Mouse (Mus musculus): ENCODE results near the gene Nelfb. TPM values are rescaled to one million over a fixed set of nuclear protein-coding genes. Genes with fewer than 3 reads are reported as not detected.

Gene Nelfb
- polyA plus RNA-seq, 1 experiment from 2014 or later, result 101 TPM

DNA sequence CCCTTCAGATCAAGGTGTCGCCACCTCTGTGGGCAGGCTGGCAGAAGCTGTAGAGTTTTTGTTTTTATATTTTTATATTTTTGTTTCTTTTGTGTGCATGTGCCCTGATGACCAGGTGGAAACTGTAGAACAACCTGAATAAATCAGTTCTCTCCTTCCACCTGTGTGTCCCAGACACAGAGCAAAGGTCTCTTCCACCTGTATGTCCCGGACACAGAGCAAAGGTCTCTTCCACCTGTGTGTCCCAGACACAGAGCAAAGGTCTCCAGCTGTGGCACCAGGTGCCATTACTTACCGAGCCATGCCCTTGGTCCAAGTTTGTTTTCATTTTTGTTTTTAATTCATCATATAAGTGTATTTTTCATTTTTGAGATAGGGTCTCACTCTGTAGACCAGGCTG, 55.1 kb downstream of the Nelfb start:
- no peaks in the 10 kb centered on the region for H3K9me3 ChIP-seq (ENCODE audit: control insufficient read depth, low read length)
- WGBS, result 87% methylated on average over 3 of the region's 3 CpGs
- ATAC-seq (ENCODE audit: low FRiP score, low TSS enrichment), result no peak

DNA sequence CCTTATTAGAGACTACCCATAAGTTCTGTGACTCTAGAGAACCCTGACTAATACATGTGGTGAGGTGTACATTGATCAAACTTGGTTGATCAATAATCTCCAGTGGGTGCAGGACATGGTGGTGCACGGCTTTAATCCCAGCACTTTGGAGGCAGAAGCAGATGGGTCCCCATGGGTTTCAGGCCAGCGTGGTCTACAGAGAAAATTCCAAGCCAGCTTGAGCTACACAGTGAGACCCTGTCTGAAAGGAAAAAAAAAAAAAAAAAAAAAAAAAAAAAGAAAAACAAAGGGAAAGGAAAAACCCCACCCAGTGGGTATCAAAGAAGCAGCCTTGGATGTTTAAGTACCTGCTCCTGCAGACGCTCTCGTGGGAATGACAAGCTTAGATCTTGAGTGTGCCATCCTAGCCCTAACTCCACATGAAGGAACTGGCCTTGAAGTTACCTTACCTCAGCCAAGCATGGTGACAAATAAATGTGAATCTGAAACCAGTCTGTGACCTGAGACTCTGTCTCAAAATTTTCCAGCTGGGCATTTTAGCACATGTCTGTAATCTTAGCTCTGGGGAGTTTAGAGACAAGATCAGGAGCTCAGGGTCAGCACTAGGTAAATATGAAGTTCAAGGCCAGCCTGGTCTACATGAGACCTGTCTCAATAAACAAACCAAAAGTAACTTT, 59.9 kb downstream of the Nelfb start:
- Histone ChIP-seq H3K9me3 (ENCODE audit: control insufficient read depth, low read length) (no peaks in the 10 kb centered on the region), H3K4me1 (ENCODE audit: control insufficient read depth, insufficient read depth, low read length) (no peaks in the 10 kb centered on the region), H3K27ac (ENCODE audit: low read depth, low read length) (no peak overlapping the region), H3K4me2 (replicated peaks; ENCODE audit: low read depth, low read length) (no peak overlapping the region), H3K9ac (ENCODE audit: low read depth, low read length) (no peak overlapping the region), H3K27me3 (ENCODE audit: control insufficient read depth, insufficient read depth, low read length) (no peaks in the 10 kb centered on the region), H3K36me3 (ENCODE audit: control insufficient read depth, insufficient read depth, low read length) (no peaks in the 10 kb centered on the region), H3K4me3 (ENCODE audit: low read length) (no peak overlapping the region)
- 61% methylated on average over 4 of the region's 4 CpGs for WGBS
- no peak for ATAC-seq (ENCODE audit: low FRiP score, low TSS enrichment)

More for the DNA sequence above, 55.1 kb downstream of the Nelfb start:
- no peak overlapping the region for H3K4me3 ChIP-seq (ENCODE audit: low read length)
- H3K4me1 ChIP-seq (ENCODE audit: control insufficient read depth, insufficient read depth, low read length), result no peaks in the 10 kb centered on the region
- no peak overlapping the region for H3K27ac ChIP-seq (ENCODE audit: low read depth, low read length)
- H3K36me3 ChIP-seq (ENCODE audit: control insufficient read depth, insufficient read depth, low read length), result no peaks in the 10 kb centered on the region
- no peaks in the 10 kb centered on the region for H3K27me3 ChIP-seq (ENCODE audit: control insufficient read depth, insufficient read depth, low read length)
- H3K4me2 ChIP-seq (replicated peaks; ENCODE audit: low read depth, low read length), result no peak overlapping the region
- H3K9ac ChIP-seq (ENCODE audit: low read depth, low read length), result no peak overlapping the region

Other genes with a start within 250 kb of the Nelfb start
- gene Dph7, start 249.1 kb downstream of the Nelfb start, polyA plus RNA-seq (2014; fragmentation: Nextera tagmentation; extraction: Ambion mirVana), result 26.4 and 30.2 TPM in 2 replicates
- 132 and 152 TPM in 2 replicates for gene Mrpl41, start 236.4 kb downstream of the Nelfb start, polyA plus RNA-seq (2014; fragmentation: Nextera tagmentation; extraction: Ambion mirVana)
- gene Pnpla7, start 235.5 kb downstream of the Nelfb start, polyA plus RNA-seq (2014; fragmentation: Nextera tagmentation; extraction: Ambion mirVana), result 6.0 and 7.5 TPM in 2 replicates
- 57.4 and 67.7 TPM in 2 replicates for gene Nsmf, start 157.1 kb downstream of the Nelfb start, polyA plus RNA-seq (2014; fragmentation: Nextera tagmentation; extraction: Ambion mirVana)
- gene Entpd8, start 131.2 kb downstream of the Nelfb start, polyA plus RNA-seq (2014; fragmentation: Nextera tagmentation; extraction: Ambion mirVana), result 1.3 and 3.0 TPM in 2 replicates
- 0.36 and 0.53 TPM in 2 replicates for gene Noxa1, start 116.3 kb downstream of the Nelfb start, polyA plus RNA-seq (2014; fragmentation: Nextera tagmentation; extraction: Ambion mirVana)
- 8.7 and 21.0 TPM in 2 replicates for gene Nrarp, start 30.7 kb downstream of the Nelfb start, polyA plus RNA-seq (2014; fragmentation: Nextera tagmentation; extraction: Ambion mirVana)
- 6.8 and 11.3 TPM in 2 replicates for gene Tor4a, start 14.6 kb downstream of the Nelfb start, polyA plus RNA-seq (2014; fragmentation: Nextera tagmentation; extraction: Ambion mirVana)
- 0.49 and 0.54 TPM in 2 replicates for gene Stpg3, start 3.1 kb upstream of the Nelfb start, polyA plus RNA-seq (2014; fragmentation: Nextera tagmentation; extraction: Ambion mirVana)
- gene Fam166a, start 7.3 kb upstream of the Nelfb start, polyA plus RNA-seq (2014; fragmentation: Nextera tagmentation; extraction: Ambion mirVana), result 0.55 TPM in 1 of 2 replicates, not detected in the other
- 532 and 565 TPM in 2 replicates for gene Tubb4b, start 13.2 kb upstream of the Nelfb start, polyA plus RNA-seq (2014; fragmentation: Nextera tagmentation; extraction: Ambion mirVana)
- gene Slc34a3, start 22.9 kb upstream of the Nelfb start, polyA plus RNA-seq (2014; fragmentation: Nextera tagmentation; extraction: Ambion mirVana), result 0.34 and 0.57 TPM in 2 replicates
- gene Rnf224, start 25.3 kb upstream of the Nelfb start, polyA plus RNA-seq (2014; fragmentation: Nextera tagmentation; extraction: Ambion mirVana), result 0.20 and 0.39 TPM in 2 replicates
- gene Rnf208, start 30.8 kb upstream of the Nelfb start, polyA plus RNA-seq (2014; fragmentation: Nextera tagmentation; extraction: Ambion mirVana), result 19.8 and 21.2 TPM in 2 replicates
- gene Cysrt1, start 31.0 kb upstream of the Nelfb start, polyA plus RNA-seq (2014; fragmentation: Nextera tagmentation; extraction: Ambion mirVana), result not detected in 2 replicates
- 3.6 and 4.7 TPM in 2 replicates for gene AL732309.1, start 35.4 kb upstream of the Nelfb start, polyA plus RNA-seq (2014; fragmentation: Nextera tagmentation; extraction: Ambion mirVana)
- gene Tmem203, start 44.0 kb upstream of the Nelfb start, polyA plus RNA-seq (2014; fragmentation: Nextera tagmentation; extraction: Ambion mirVana), result 17.0 and 25.4 TPM in 2 replicates
- 5.8 and 7.3 TPM in 2 replicates for gene Tprn, start 51.1 kb upstream of the Nelfb start, polyA plus RNA-seq (2014; fragmentation: Nextera tagmentation; extraction: Ambion mirVana)
- gene Ssna1, start 60.9 kb upstream of the Nelfb start, polyA plus RNA-seq (2014; fragmentation: Nextera tagmentation; extraction: Ambion mirVana), result 212 and 253 TPM in 2 replicates
- 71.4 and 111 TPM in 2 replicates for gene Anapc2, start 61.0 kb upstream of the Nelfb start, polyA plus RNA-seq (2014; fragmentation: Nextera tagmentation; extraction: Ambion mirVana)
- gene Tmem210, start 76.7 kb upstream of the Nelfb start, polyA plus RNA-seq (2014; fragmentation: Nextera tagmentation; extraction: Ambion mirVana), result not detected in 2 replicates
- gene Lrrc26, start 78.4 kb upstream of the Nelfb start, polyA plus RNA-seq (2014; fragmentation: Nextera tagmentation; extraction: Ambion mirVana), result not detected in 2 replicates
- gene Grin1, start 107.7 kb upstream of the Nelfb start, polyA plus RNA-seq (2014; fragmentation: Nextera tagmentation; extraction: Ambion mirVana), result 0.32 and 0.64 TPM in 2 replicates
- 89.9 and 106 TPM in 2 replicates for gene Man1b1, start 120.8 kb upstream of the Nelfb start, polyA plus RNA-seq (2014; fragmentation: Nextera tagmentation; extraction: Ambion mirVana)
- 15.4 and 16.2 TPM in 2 replicates for gene Dpp7, start 144.9 kb upstream of the Nelfb start, polyA plus RNA-seq (2014; fragmentation: Nextera tagmentation; extraction: Ambion mirVana)
- 19.3 and 25.0 TPM in 2 replicates for gene Uap1l1, start 154.2 kb upstream of the Nelfb start, polyA plus RNA-seq (2014; fragmentation: Nextera tagmentation; extraction: Ambion mirVana)
- 45.1 and 47.2 TPM in 2 replicates for gene Sapcd2, start 160.8 kb upstream of the Nelfb start, polyA plus RNA-seq (2014; fragmentation: Nextera tagmentation; extraction: Ambion mirVana)
- 2.0 and 2.7 TPM in 2 replicates for gene Entpd2, start 184.4 kb upstream of the Nelfb start, polyA plus RNA-seq (2014; fragmentation: Nextera tagmentation; extraction: Ambion mirVana)
- 32.8 and 34.0 TPM in 2 replicates for gene Npdc1, start 187.9 kb upstream of the Nelfb start, polyA plus RNA-seq (2014; fragmentation: Nextera tagmentation; extraction: Ambion mirVana)
- not detected in 2 replicates for gene Fut7, start 211.8 kb upstream of the Nelfb start, polyA plus RNA-seq (2014; fragmentation: Nextera tagmentation; extraction: Ambion mirVana)
- gene Abca2, start 217.2 kb upstream of the Nelfb start, polyA plus RNA-seq (2014; fragmentation: Nextera tagmentation; extraction: Ambion mirVana), result 8.1 and 11.2 TPM in 2 replicates
- gene Clic3, start 245.3 kb upstream of the Nelfb start, polyA plus RNA-seq (2014; fragmentation: Nextera tagmentation; extraction: Ambion mirVana), result 0.57 and 1.2 TPM in 2 replicates
- gene Paxx, start 249.6 kb upstream of the Nelfb start, polyA plus RNA-seq (2014; fragmentation: Nextera tagmentation; extraction: Ambion mirVana), result 23.5 and 23.9 TPM in 2 replicates